Mouse (Mus musculus) adrenal gland, adult (tissue): ENCODE measurements around the gene Slc27a2.
"Not testable (repeated sequence)": the region's sequence is repeated elsewhere in the genome, so short reads cannot be mapped to it uniquely, and the experiment has no call there.

Experiments used
- DNase-seq, 2 experiments: peaks; one replicate each; pipeline ENCODE4 v3.0.0; 2022 to 2023; ENCODE audit warnings: low spot score in 1 of 2; ENCODE audit not compliant: inconsistent age in 2 of 2

Slc27a2 gene

GRCm38 (mm10) chr2:126600533-126600932, 48.3 kb downstream of the Slc27a2 start:
- DNase-seq: peak in 1 of 2 experiments; percentile 83

- no peak for DNase-seq
These were observed 49.9 kb downstream of the Slc27a2 start for GRCm38 (mm10) chr2:126601918-126602600.

DNA sequence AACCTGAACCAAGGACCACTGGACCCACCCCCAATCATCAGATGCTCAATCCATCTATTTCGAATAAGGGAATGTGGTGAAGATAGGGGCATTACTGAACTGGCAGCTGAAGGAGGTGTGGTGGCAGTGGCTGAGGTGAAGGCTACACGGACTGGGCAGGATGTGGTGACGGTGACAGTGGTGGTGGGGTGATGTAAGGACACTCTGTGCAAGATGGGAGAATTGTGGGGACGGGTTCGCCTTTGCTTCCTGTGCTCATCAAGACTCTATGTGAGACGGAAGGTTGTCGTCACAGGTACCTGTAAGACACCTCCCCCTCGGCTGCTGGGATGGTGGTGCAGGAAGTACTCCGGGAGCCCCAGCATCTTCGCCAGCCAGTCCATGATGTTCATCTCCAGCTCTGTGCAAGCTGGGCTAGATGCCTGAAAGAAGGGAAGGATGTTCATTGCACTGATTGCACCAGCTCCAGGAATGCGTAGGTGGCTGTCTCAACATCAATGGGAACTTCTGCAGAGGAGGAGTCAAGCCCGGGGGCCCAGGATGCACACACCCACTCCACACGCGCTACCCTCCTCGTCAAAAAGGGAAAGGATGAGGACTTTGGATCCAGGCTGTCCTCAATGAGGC, 54.0 kb downstream of the Slc27a2 start:
- no peak for DNase-seq

- no peak for DNase-seq
These were observed 54.5 kb downstream of the Slc27a2 start for GRCm38 (mm10) chr2:126606688-126607062.

- DNase-seq: peak in 1 of 2 experiments; percentile 61
These were observed 55.5 kb downstream of the Slc27a2 start for GRCm38 (mm10) chr2:126607553-126608203.

- not testable (repeated sequence) for DNase-seq
These were observed 57.4 kb downstream of the Slc27a2 start for GRCm38 (mm10) chr2:126609600-126609999.

GRCm38 (mm10) chr2:126615355-126615754, 63.1 kb downstream of the Slc27a2 start:
- DNase-seq: no peak

DNA sequence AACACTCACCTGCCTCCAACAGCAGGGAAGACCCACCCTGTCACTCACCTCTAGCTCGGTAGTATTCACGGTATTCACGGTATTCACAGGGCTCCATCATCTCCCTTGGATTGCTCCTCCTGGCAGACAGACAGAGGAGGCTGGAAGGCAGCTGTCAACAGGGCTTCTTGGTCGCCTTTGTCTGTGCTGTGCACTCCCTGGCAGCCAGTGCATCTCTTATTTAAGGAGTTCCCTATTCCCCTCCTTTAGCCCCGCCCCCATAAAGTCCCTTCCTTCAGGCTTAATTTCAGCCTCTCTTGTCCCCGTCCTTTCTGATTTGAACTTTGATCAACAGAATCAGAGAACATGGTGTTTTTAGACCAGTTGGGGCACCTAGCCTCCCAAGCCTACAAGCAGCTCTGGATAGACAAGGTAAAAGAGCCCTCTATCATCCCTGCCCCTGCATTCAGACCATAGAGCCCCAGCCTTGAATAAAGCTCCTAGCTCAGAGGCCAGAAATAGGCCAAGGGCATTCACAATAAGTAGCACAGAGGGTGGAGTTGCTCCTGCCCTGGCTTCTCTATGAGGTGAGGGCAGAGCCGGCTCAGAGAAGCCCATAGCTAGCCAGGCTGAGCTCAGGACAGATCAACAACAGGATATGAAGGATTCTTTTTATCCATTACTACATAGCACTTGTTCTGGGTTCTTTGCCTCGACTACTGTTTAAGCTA, 66.4 kb downstream of the Slc27a2 start:
- DNase-seq: peak; percentile 41 to 83

- peak in 1 of 2 experiments; percentile 57 for DNase-seq
These were observed 67.1 kb downstream of the Slc27a2 start, which contains the start of gene Hdc for GRCm38 (mm10) chr2:126619249-126619704. TSS of gene Hdc (minus strand) at chr2:126619299.

DNA sequence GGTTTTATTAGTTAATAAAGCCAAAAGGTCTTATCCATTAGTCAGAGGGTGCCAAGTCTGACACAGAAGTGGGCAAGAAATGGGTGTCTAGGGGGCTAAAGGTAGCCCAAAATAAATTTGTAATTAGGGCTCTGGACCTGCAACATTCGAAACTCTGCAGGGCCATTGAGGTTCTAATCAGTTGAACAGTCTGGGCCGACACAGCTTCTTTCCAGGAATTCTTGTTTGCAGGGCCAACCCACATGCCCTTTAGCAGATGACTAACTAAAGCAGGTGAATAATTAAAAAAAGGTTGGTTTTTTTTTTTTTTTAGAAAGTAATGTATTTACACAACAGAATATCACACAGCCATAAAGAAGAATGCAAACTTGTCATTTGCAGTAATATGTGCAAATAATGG, 70.2 kb downstream of the Slc27a2 start:
- no peak for DNase-seq

DNA sequence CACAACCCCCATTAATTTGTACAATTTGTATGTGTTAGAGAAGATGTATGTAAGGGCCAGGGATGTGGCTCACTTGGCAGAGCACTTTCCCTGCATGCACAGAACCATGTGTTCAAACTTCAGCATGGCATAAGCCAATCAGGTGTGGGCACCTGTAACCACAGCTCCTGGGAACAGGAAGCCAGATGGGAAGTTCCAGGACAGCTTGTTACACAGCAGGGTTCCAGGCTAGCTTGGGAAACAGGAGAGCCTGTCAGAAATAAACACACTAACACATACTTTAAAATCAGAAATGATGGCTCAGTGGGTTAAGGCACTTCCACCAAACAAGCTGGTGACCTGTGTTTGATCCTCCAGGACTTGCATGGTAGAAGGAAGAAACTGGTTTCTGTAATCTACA, 70.9 kb downstream of the Slc27a2 start:
- no peak for DNase-seq

DNA sequence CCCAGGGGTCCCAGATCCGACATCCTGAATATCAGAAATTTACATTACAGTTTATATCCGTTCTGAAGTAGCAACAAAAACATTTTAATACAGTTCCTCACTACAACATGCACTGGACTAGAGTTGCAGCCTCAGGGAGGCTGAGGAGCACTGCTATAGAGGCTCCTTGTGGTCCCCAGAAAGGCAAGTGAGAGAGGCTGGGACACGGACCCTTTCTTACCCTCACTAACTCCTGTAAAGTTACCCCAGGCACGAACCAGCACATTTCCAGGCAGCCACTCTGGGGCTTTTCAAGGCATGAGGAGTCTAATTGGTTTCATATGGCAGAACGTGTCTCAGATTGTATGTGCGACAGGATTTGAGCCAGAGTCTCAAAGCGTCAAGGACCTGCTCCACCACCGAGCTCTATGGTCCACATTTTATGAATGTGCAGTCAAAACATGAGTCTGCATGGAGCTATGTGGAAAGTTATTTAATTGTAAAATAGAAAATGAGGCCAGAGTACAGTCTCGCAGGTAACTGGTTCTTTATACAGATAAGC, 76.3 kb downstream of the Slc27a2 start:
- no peak for DNase-seq

- no peak for DNase-seq
These were observed 81.0 kb downstream of the Slc27a2 start for GRCm38 (mm10) chr2:126633165-126633564.

DNA sequence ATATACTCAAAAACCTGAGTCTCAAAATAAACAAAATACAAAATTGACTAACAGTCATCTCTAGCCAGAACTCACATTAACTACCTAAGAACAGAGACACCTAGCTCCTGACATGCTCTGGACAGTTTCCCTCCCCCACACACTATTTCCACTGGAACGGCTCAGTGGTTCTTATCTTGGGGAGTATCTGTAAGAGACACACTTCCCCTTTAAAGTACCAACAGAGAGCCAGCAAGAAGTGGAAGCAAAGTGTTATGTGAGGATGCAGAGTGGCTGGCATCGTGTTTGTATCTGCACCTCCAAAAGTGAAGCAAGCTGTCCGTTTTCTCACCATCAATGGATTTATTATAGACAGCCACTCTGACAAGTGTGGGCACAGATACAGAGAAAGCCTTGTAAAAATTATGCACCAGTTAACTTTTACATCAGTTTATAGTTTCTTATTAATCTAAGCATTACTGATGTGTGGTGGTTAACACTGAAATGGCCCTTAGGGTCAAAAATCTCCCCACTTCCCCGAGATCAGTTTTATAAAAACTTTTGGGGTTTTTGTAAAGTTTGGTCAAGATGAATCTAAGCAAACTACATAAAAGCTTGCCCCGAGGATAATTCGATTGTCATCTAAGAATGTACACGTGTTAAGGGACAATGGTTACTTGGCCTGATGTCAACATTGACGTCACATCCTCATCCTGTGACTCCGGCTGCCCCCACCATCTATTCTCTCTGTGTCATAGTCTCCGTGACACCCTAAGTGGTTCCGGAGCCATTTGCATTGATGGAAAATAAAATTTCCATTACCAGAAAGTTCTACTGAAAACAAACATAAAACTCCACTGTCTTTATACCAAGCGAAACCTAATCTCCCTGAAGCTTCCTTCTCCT, 84.0 kb downstream of the Slc27a2 start:
- peak; percentile 23 to 56 for DNase-seq
